Mouse (Mus musculus) neural tube, embryonic 11.5 days (tissue): ENCODE measurements around the gene Tex33. TPM values are rescaled to one million over a fixed set of nuclear protein-coding genes. Genes with fewer than 3 reads are reported as not detected.

Source experiments
- ATAC-seq: fragments of 200-750 bp; cut with Nextera tagmentation; 2 replicates; pipeline ENCODE4 v1.8.0; 2017; ENCODE audit warnings: moderate number of reproducible peaks, mild to moderate bottlenecking, moderate TSS enrichment, moderate library complexity; ENCODE audit not compliant: insufficient read depth, low FRiP score, low TSS enrichment
- DNase-seq: peaks from one replicate; pipeline ENCODE4 v3.0.0-alpha.2; 2015; ENCODE audit warnings: low spot score
- H3K27ac ChIP-seq: fragments of 300-500 bp; sonication (generic); 2 replicates; pipeline ENCODE4 v1.5.1; 2014; ENCODE audit warnings: low read depth, mild to moderate bottlenecking, low read length
- H3K27me3 ChIP-seq: fragments of 300-500 bp; sonication (generic); 2 replicates; pipeline ENCODE4 v1.6.1; 2014; ENCODE audit warnings: mild to moderate bottlenecking, low read length, mixed read lengths; ENCODE audit not compliant: control insufficient read depth, insufficient read depth
- H3K36me3 ChIP-seq: fragments of 300-500 bp; sonication (generic); 2 replicates; pipeline ENCODE4 v1.6.1; 2014; ENCODE audit warnings: mild to moderate bottlenecking, low read length, moderate library complexity, mixed read lengths; ENCODE audit not compliant: control insufficient read depth, insufficient read depth
- H3K4me1 ChIP-seq: fragments of 300-500 bp; sonication (generic); 2 replicates; pipeline ENCODE4 v1.6.1; 2014; ENCODE audit warnings: low read length, mixed read lengths; ENCODE audit not compliant: control insufficient read depth, insufficient read depth
- H3K4me2 ChIP-seq: fragments of 300-500 bp; sonication (generic); 2 replicates; pipeline ENCODE4 v1.6.1; 2014; ENCODE audit warnings: low read depth, mild to moderate bottlenecking, moderate library complexity
- H3K4me3 ChIP-seq: fragments of 300-500 bp; sonication (generic); 2 replicates; pipeline ENCODE4 v1.5.1; 2014; ENCODE audit warnings: low read depth, low read length
- H3K9ac ChIP-seq: fragments of 300-500 bp; sonication (generic); 2 replicates; pipeline ENCODE4 v1.6.1; 2014; ENCODE audit warnings: mild to moderate bottlenecking, low read length
- H3K9me3 ChIP-seq: fragments of 300-500 bp; sonication (generic); 2 replicates; pipeline ENCODE4 v1.6.1; 2016; ENCODE audit warnings: low read length; ENCODE audit not compliant: control insufficient read depth
- WGBS: fragments of 180-500 bp; shearing (Covaris S2); extraction: QIAGEN DNeasy Blood & Tissue Kit; methylation state at CpG from one replicate; pipeline ENCODE4 v1.1.7; 2014; 5-methylcytosine and 5-hydroxymethylcytosine counted together
- polyA plus RNA-seq: library from polyadenylated mRNA; unstranded; fragments of >200 nt; fragmentation: Nextera tagmentation; extraction: Ambion mirVana; gene quantifications from 2 replicates; pipeline ENCODE4 v1.2.1, GENCODE M21; 2014

The Tex33 gene
- polyA plus RNA-seq, 1 experiment from 2014 or later: not detected

DNA sequence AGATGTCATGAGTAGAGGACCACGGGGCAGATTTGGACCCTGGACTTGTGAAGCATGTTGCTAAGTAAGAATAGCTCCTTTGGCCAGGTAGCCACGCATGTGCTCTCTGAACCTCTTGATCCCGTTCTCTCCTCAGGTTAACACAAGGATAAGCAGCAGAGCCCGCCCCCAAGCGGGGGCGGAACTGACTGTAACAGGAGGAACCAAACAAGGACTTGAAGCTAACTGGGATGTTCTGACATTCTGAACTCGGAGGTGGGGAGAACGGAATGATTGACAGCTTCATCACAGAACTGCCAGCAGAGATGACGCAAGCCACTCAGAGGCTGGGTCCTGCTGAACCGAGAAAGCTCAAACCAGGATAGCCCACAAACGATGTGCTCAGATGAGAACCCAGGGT lies 28.8 kb upstream of the Tex33 start:
- 25% methylated on average over 11 of the region's 11 CpGs for WGBS
- Histone ChIP-seq H3K4me2 (no peak overlapping the region), H3K27ac (no peak overlapping the region), H3K4me1 (peaks cover 5% of the 10 kb centered on the region; the same call in 1 of the 2 replicates), H3K36me3 (no peaks in the 10 kb centered on the region), H3K27me3 (no peaks in the 10 kb centered on the region), H3K9me3 (no peaks in the 10 kb centered on the region), H3K4me3 (no peak overlapping the region), H3K9ac (no peak overlapping the region)
- no peak for ATAC-seq
- no peak for DNase-seq

DNA sequence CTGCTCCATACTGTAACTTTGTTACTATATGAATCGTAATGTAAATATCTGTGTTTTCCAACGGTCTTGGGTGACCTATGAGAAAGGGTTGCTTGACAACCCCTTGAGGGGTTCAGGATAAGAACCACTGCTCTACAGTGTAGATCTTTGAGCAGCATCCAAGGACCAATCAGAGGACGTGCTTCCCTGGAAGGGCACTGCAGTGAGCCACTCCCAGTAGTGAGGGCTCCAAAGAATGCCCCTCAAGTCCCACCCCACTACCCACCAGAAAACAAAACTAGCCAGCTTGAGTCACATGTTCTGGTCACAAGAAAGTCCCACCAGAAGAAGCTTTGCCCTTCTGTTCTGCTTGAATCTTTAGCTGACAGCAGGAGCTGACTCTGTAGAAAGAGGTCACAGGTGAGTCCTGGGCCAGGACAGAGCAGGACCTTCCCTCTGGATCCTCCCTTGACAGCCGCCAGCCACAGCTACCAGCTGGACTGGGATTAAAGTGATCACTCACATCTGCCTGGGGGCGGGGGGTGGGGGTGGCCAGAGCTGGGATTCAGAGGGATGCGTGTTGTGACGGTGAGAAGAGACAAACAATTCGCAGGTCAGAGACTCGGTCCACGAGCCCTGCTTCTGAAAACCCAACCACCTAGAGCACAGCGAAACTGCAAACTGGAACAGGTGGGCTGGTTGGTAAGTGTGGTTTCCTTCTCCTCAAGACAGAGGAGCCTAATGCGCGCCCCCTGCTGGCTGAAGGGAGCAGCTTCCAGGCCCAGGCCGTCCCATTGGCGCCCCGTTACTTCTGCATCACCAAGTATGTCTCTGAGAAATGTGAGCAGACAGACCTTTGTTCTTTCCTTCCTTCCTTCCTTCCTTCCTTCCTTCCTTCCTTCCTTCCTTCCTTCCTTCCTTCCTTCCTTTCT lies 26.6 kb upstream of the Tex33 start:
- DNase-seq (peak; percentile 83), ATAC-seq (peak; percentile 31; the same call in 1 of the 2 replicates)
- H3K9ac ChIP-seq: no peak overlapping the region
- no peaks in the 10 kb centered on the region for H3K9me3 ChIP-seq
- no peak overlapping the region for H3K4me3 ChIP-seq
- WGBS: 19% methylated on average over 16 of the region's 16 CpGs
- H3K4me2 ChIP-seq: no peak overlapping the region
- H3K4me1 ChIP-seq: no peaks in the 10 kb centered on the region
- H3K27ac ChIP-seq: no peak overlapping the region
- no peaks in the 10 kb centered on the region for H3K36me3 ChIP-seq
- H3K27me3 ChIP-seq: no peaks in the 10 kb centered on the region

DNA sequence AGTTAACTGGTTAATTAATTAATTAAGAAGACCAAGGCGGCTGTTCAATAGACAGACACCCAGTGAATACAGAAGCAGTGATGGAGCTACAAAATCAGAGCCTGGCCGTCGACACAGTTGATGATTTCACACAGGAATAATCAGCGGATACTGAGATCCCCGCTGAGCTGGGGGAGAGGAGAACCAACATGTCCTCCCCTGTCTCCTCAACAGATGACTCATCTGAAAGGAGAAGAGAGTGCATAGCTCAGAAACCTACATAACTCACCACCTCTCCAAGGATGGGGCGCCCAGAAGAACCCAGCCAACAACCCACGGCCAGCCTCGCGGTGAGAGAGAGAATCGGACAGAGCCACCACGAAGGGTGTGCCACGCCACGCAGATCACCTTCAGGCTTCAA lies 24.7 kb upstream of the Tex33 start:
- Histone ChIP-seq H3K4me3 (no peak overlapping the region), H3K9me3 (no peaks in the 10 kb centered on the region), H3K9ac (no peak overlapping the region), H3K4me2 (no peak overlapping the region), H3K4me1 (no peaks in the 10 kb centered on the region), H3K36me3 (no peaks in the 10 kb centered on the region), H3K27ac (no peak overlapping the region), H3K27me3 (no peaks in the 10 kb centered on the region)
- ATAC-seq: no peak
- 88% methylated on average over 13 of the region's 13 CpGs for WGBS
- no peak for DNase-seq

DNA sequence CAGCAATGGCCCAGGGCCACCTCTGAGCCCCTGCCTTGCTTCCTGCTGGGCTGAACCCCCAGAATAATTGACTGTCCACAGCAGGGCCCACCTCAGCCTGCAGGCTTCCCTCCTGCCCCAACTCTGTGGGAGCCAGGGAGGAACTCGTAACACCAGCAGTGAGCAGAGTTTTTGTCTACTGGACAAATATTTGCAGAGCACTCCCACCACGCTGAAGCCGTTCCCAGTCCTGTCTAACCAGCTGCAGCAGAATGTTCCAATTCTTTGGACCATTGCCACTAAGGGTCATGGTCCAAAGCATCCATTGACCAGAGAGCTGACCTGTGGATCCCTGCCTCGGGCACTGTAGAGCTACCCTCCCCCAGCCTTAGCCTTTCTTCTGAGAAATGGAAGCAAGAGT lies 21.2 kb upstream of the Tex33 start:
- ATAC-seq (no peak), DNase-seq (no peak)
- Histone ChIP-seq H3K9ac (no peak overlapping the region), H3K9me3 (no peaks in the 10 kb centered on the region), H3K4me3 (no peak overlapping the region), H3K36me3 (no peaks in the 10 kb centered on the region), H3K27ac (no peak overlapping the region), H3K4me1 (no peaks in the 10 kb centered on the region), H3K27me3 (0 out of 2 replicates have a peak, but pooled peaks cover under 1% of the 10 kb centered on the region), H3K4me2 (no peak overlapping the region)
- 34% methylated on average over 4 of the region's 4 CpGs for WGBS

DNA sequence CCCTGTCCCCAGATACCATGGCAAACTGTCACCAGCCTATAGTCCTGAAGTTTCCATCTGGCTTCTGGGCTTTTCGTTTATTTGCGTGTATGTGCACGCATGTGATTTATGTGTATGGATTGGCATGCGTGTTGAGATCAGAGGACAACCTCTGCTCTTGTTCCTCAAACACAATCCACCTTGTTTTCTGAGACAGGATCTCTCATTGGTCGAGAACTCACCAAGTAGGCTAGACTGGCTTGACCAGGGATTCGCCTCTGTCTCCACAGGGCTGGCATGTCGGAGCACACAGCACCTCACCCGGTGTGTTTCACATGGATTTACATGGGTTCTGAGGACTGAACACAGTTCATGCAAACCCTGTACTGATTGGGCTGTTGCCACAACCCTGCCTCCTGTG lies 18.4 kb upstream of the Tex33 start:
- peaks cover 22% of the 10 kb centered on the region for H3K27me3 ChIP-seq
- DNase-seq (no peak), ATAC-seq (no peak)
- H3K27ac ChIP-seq: no peak overlapping the region
- WGBS: 90% methylated on average over 8 of the region's 8 CpGs
- H3K9me3 ChIP-seq: no peaks in the 10 kb centered on the region
- no peak overlapping the region for H3K4me2 ChIP-seq
- no peak overlapping the region for H3K4me3 ChIP-seq
- peaks cover 7% of the 10 kb centered on the region for H3K4me1 ChIP-seq
- H3K36me3 ChIP-seq: no peaks in the 10 kb centered on the region
- no peak overlapping the region for H3K9ac ChIP-seq

DNA sequence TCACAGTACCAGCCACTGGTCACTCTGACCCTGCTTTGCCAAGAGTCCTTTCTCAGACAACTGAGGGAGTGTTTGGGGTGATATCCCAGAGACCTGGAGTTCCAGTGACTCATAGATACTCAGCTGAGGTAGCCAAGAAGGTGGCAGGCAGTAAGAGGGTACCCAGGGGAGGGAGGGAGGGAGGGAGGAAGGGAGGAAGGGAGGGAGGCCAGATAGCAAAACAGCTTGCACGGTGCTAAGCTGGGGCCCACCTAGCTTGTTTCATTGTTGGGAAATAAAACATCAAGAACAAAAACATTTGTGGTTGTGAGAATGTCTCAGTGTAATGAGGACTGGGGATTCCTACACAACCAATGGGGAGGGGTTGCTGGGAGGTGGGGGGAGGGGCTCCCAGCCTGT lies 18.0 kb upstream of the Tex33 start:
- Histone ChIP-seq H3K36me3 (no peaks in the 10 kb centered on the region), H3K9ac (no peak overlapping the region), H3K9me3 (no peaks in the 10 kb centered on the region), H3K4me1 (peaks cover 7% of the 10 kb centered on the region), H3K27me3 (peaks cover 27% of the 10 kb centered on the region), H3K4me2 (no peak overlapping the region), H3K4me3 (no peak overlapping the region), H3K27ac (no peak overlapping the region)
- DNase-seq: no peak
- no peak for ATAC-seq
- 50% methylated on average over 1 of the region's 1 CpGs for WGBS

DNA sequence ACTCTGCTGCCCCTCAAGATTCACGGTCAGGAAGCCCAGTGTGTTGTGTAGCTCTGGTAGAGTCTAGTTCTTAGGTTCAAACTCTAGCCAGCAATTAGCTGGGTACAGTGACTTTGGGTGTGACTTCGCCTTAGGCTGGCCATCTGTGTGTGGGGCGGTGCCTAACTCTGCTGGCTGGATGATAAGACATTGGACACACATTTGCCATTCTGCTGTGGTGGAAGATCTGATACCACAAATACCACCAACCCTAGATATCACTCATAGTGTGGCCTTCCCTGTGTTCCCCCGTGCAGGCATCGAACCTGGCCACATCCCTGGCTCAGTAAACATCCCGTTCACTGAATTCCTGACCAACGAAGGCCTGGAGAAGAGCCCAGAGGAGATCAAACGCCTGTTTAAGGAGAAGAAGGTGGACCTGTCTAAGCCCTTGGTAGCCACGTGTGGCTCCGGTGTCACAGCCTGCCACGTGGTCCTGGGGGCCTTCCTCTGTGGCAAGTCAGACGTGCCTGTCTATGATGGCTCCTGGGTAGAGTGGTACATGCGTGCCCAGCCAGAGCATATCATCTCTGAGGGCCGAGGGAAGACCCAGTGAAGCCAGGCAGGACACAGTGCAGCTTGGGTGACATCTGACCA lies 17.5 kb upstream of the Tex33 start:
- H3K4me1 ChIP-seq: peaks cover 7% of the 10 kb centered on the region
- 94% methylated on average over 14 of the region's 14 CpGs for WGBS
- no peak overlapping the region for H3K27ac ChIP-seq
- no peak for DNase-seq
- H3K4me3 ChIP-seq: no peak overlapping the region
- H3K9ac ChIP-seq: no peak overlapping the region
- H3K9me3 ChIP-seq: no peaks in the 10 kb centered on the region
- ATAC-seq: no peak
- H3K27me3 ChIP-seq: peaks cover 31% of the 10 kb centered on the region
- H3K4me2 ChIP-seq: no peak overlapping the region
- no peaks in the 10 kb centered on the region for H3K36me3 ChIP-seq

DNA sequence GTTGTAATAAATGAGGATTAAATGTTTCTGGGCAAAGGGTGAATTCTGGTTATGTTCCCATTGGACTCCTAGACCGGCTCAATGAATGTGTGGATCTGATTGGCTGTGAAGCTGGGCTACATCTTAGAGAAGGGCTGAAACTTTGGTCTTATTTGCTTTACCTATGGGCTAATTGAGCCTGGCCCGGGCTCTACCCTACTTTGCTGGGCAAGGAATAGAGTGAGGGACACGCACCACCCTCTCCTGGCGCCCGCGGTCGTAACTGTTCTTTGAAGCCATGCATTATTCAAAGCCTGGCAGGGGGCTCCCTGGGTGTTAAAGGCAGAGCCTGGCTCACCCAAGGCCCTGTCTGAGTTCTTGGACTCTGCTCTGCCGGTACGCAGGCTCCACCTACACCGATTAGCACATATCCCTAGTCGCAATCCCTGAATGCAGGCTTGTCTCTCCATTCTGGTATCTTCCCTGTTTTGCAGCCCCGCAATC lies 13.9 kb upstream of the Tex33 start:
- WGBS: 5% methylated on average over 12 of the region's 12 CpGs
- peak overlapping the region; percentile 18; the same call in 1 of the 2 replicates for H3K4me3 ChIP-seq
- H3K27me3 ChIP-seq: peaks cover 34% of the 10 kb centered on the region
- no peak for DNase-seq
- H3K27ac ChIP-seq: no peak overlapping the region
- H3K36me3 ChIP-seq: no peaks in the 10 kb centered on the region
- no peak for ATAC-seq
- peak overlapping the region; percentile 26; the same call in 1 of the 2 replicates for H3K9ac ChIP-seq
- H3K9me3 ChIP-seq: no peaks in the 10 kb centered on the region
- peaks cover 18% of the 10 kb centered on the region for H3K4me1 ChIP-seq
- peak overlapping the region; percentile 44 for H3K4me2 ChIP-seq
